Mouse (Mus musculus): ENCODE data around the gene Syt8. TPM values are rescaled to one million over a fixed set of nuclear protein-coding genes. Genes with fewer than 3 reads are reported as not detected.
"Not testable (repeated sequence)": the region's sequence is repeated elsewhere in the genome, so short reads cannot be mapped to it uniquely, and the experiment has no call there.

Gene Syt8
- polyA plus RNA-seq, 1 experiment from 2014 or later = 3.9 TPM

GRCm38 (mm10) chr7:142400112-142400749 lies 34.4 kb upstream of the Syt8 start:
- no peak overlapping the region for H3K4me2 ChIP-seq (ENCODE audit: low read depth, low read length)
- no peaks in the 10 kb centered on the region for H3K9me3 ChIP-seq (ENCODE audit: control insufficient read depth, low read length)
- ATAC-seq (ENCODE audit: low read depth) (peak; percentile 3; the same call in 1 of the 2 replicates), DNase-seq (ENCODE audit: low spot score) (no peak)
- H3K9ac ChIP-seq (ENCODE audit: low read depth, low read length) = no peak overlapping the region
- 64% methylated on average over 7 of the region's 7 CpGs for WGBS
- no peaks in the 10 kb centered on the region for H3K36me3 ChIP-seq (ENCODE audit: control insufficient read depth, insufficient read depth, low read length)
- no peak overlapping the region for H3K27ac ChIP-seq (replicated peaks; ENCODE audit: low read depth, low read length)
- H3K4me3 ChIP-seq (ENCODE audit: low read depth, low read length) = no peak overlapping the region
- no peaks in the 10 kb centered on the region for H3K4me1 ChIP-seq (ENCODE audit: control insufficient read depth, insufficient read depth, low read length)
- no peaks in the 10 kb centered on the region for H3K27me3 ChIP-seq (replicated peaks; ENCODE audit: control insufficient read depth, insufficient read depth, low read length)

DNA sequence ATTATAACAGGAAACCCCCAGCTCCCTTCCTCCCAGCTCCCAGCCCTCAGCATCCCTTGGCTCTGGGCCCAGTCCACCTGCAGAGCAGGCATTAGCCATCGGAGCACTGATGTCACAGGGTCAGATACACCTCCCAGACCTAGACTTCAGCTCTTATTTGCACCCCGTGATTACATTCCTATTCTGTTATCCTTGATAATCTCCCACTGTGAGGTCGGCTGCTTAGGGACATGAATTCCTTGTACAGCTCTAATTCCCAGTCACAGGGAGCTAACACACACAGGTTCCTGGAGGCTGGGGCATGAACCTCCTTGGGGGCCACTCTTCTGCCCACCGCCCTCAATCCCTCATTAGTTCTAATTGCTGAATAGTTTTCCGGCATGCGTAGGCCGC lies 33.9 kb upstream of the Syt8 start:
- 37% methylated on average over 7 of the region's 7 CpGs for WGBS
- Histone ChIP-seq H3K9ac (ENCODE audit: low read depth, low read length) (no peak overlapping the region), H3K27ac (replicated peaks; ENCODE audit: low read depth, low read length) (no peak overlapping the region), H3K4me1 (ENCODE audit: control insufficient read depth, insufficient read depth, low read length) (no peaks in the 10 kb centered on the region), H3K9me3 (ENCODE audit: control insufficient read depth, low read length) (no peaks in the 10 kb centered on the region), H3K4me2 (ENCODE audit: low read depth, low read length) (no peak overlapping the region), H3K36me3 (ENCODE audit: control insufficient read depth, insufficient read depth, low read length) (no peaks in the 10 kb centered on the region), H3K27me3 (replicated peaks; ENCODE audit: control insufficient read depth, insufficient read depth, low read length) (no peaks in the 10 kb centered on the region), H3K4me3 (ENCODE audit: low read depth, low read length) (no peak overlapping the region)
- DNase-seq (ENCODE audit: low spot score) (peak; percentile 59), ATAC-seq (ENCODE audit: low read depth) (peak; percentile 81)

DNA sequence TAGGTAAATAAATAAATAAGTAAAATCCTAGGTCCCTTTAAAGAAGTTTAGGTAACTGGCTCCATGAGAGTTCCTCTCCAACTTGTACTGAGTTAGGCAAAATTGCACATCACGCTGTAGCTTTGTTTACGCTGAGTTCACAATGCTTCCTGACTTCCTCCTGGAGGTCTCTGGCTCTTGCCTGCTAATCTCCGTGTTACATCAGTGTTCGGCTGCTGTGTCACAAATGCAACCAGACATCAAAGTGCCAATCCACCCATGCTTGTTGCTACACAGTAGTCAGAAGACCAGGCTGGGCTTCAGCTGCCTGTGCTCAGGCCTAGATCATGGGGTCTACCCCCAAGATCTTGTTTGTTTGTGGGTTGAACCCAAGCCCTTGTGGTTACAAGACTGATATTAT lies 31.1 kb upstream of the Syt8 start:
- Histone ChIP-seq H3K4me1 (ENCODE audit: control insufficient read depth, insufficient read depth, low read length) (no peaks in the 10 kb centered on the region), H3K4me3 (ENCODE audit: low read depth, low read length) (no peak overlapping the region), H3K36me3 (ENCODE audit: control insufficient read depth, insufficient read depth, low read length) (no peaks in the 10 kb centered on the region), H3K9me3 (ENCODE audit: control insufficient read depth, low read length) (no peaks in the 10 kb centered on the region), H3K27me3 (replicated peaks; ENCODE audit: control insufficient read depth, insufficient read depth, low read length) (no peaks in the 10 kb centered on the region), H3K27ac (replicated peaks; ENCODE audit: low read depth, low read length) (no peak overlapping the region), H3K9ac (ENCODE audit: low read depth, low read length) (no peak overlapping the region), H3K4me2 (ENCODE audit: low read depth, low read length) (no peak overlapping the region)
- no peak for DNase-seq (ENCODE audit: low spot score)
- ATAC-seq (ENCODE audit: low read depth) = no peak
- WGBS = 78% methylated on average over 4 of the region's 4 CpGs

GRCm38 (mm10) chr7:142405134-142405533 lies 29.5 kb upstream of the Syt8 start:
- not testable (repeated sequence) for DNase-seq (ENCODE audit: low spot score); H3K4me3 ChIP-seq (ENCODE audit: low read depth, low read length); H3K27me3 ChIP-seq (replicated peaks; ENCODE audit: control insufficient read depth, insufficient read depth, low read length); H3K9me3 ChIP-seq (ENCODE audit: control insufficient read depth, low read length); ATAC-seq (ENCODE audit: low read depth); H3K9ac ChIP-seq (ENCODE audit: low read depth, low read length); H3K4me2 ChIP-seq (ENCODE audit: low read depth, low read length); H3K4me1 ChIP-seq (ENCODE audit: control insufficient read depth, insufficient read depth, low read length); H3K27ac ChIP-seq (replicated peaks; ENCODE audit: low read depth, low read length); H3K36me3 ChIP-seq (ENCODE audit: control insufficient read depth, insufficient read depth, low read length)
- 87% methylated on average over 5 of the region's 5 CpGs for WGBS

- WGBS = 62% methylated on average over 4 of the region's 4 CpGs
- Histone ChIP-seq H3K4me3 (ENCODE audit: low read depth, low read length) (no peak overlapping the region), H3K4me1 (ENCODE audit: control insufficient read depth, insufficient read depth, low read length) (no peaks in the 10 kb centered on the region), H3K9ac (ENCODE audit: low read depth, low read length) (no peak overlapping the region), H3K27me3 (replicated peaks; ENCODE audit: control insufficient read depth, insufficient read depth, low read length) (no peaks in the 10 kb centered on the region), H3K27ac (replicated peaks; ENCODE audit: low read depth, low read length) (no peak overlapping the region), H3K9me3 (ENCODE audit: control insufficient read depth, low read length) (no peaks in the 10 kb centered on the region), H3K36me3 (ENCODE audit: control insufficient read depth, insufficient read depth, low read length) (no peaks in the 10 kb centered on the region), H3K4me2 (ENCODE audit: low read depth, low read length) (no peak overlapping the region)
- DNase-seq (ENCODE audit: low spot score) (no peak), ATAC-seq (ENCODE audit: low read depth) (no peak)
Measured at GRCm38 (mm10) chr7:142407935-142408334, 26.7 kb upstream of the Syt8 start.

DNA sequence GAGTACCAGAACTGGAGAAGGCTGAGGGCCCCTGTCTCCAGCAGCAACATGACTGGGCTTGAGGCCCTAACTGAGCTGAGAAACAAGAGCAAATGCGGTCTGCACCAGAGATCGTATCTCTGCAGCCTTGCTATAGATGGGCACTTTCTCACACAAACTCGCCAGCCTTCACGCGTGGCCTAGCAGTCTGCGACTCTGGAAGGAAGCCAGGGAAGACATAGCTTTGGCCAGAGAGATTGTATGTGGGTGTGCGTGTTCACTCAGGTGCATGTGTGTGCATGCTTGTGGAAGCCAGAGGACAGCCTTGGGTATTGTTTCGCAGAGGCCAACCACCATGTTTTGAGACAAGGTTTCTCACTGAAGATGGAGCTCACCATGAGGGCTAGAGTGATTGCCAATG lies 26.0 kb upstream of the Syt8 start:
- WGBS = 90% methylated on average over 8 of the region's 8 CpGs

GRCm38 (mm10) chr7:142409603-142410002 lies 25.0 kb upstream of the Syt8 start:
- DNase-seq (ENCODE audit: low spot score) = no peak
- no peaks in the 10 kb centered on the region for H3K27me3 ChIP-seq (replicated peaks; ENCODE audit: control insufficient read depth, insufficient read depth, low read length)
- WGBS = 79% methylated on average over 3 of the region's 3 CpGs
- H3K27ac ChIP-seq (replicated peaks; ENCODE audit: low read depth, low read length) = no peak overlapping the region
- no peaks in the 10 kb centered on the region for H3K36me3 ChIP-seq (ENCODE audit: control insufficient read depth, insufficient read depth, low read length)
- H3K4me3 ChIP-seq (ENCODE audit: low read depth, low read length) = no peak overlapping the region
- no peaks in the 10 kb centered on the region for H3K4me1 ChIP-seq (ENCODE audit: control insufficient read depth, insufficient read depth, low read length)
- no peak for ATAC-seq (ENCODE audit: low read depth)
- H3K4me2 ChIP-seq (ENCODE audit: low read depth, low read length) = no peak overlapping the region
- no peak overlapping the region for H3K9ac ChIP-seq (ENCODE audit: low read depth, low read length)
- H3K9me3 ChIP-seq (ENCODE audit: control insufficient read depth, low read length) = no peaks in the 10 kb centered on the region

More for the DNA sequence above, 26.0 kb upstream of the Syt8 start:
- Histone ChIP-seq H3K9ac (ENCODE audit: low read depth, low read length) (no peak overlapping the region), H3K36me3 (ENCODE audit: control insufficient read depth, insufficient read depth, low read length) (no peaks in the 10 kb centered on the region), H3K4me3 (ENCODE audit: low read depth, low read length) (no peak overlapping the region), H3K4me2 (ENCODE audit: low read depth, low read length) (no peak overlapping the region), H3K27ac (replicated peaks; ENCODE audit: low read depth, low read length) (no peak overlapping the region), H3K9me3 (ENCODE audit: control insufficient read depth, low read length) (no peaks in the 10 kb centered on the region), H3K27me3 (replicated peaks; ENCODE audit: control insufficient read depth, insufficient read depth, low read length) (no peaks in the 10 kb centered on the region), H3K4me1 (ENCODE audit: control insufficient read depth, insufficient read depth, low read length) (no peaks in the 10 kb centered on the region)
- DNase-seq (ENCODE audit: low spot score) = no peak
- ATAC-seq (ENCODE audit: low read depth) = no peak

DNA sequence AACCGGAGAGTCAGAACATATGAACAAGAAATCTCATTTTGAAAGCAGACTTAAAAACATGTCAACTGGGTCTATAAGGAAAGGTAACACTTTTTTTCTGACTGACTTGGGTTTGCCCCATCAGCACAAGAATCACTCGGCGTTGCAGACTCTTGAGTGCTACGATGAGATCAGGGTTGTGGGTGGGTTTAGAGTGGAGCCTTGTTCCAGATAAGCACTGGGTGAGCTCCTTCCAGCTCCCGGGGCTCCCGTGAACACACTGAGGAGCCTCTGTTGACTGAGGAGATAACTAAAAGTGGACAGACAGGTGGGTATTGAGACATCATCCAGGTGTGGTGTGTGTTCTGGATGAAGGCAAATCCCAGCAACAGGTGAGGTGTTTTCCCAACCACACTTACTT lies 21.4 kb upstream of the Syt8 start:
- Histone ChIP-seq H3K36me3 (ENCODE audit: control insufficient read depth, insufficient read depth, low read length) (no peaks in the 10 kb centered on the region), H3K27me3 (replicated peaks; ENCODE audit: control insufficient read depth, insufficient read depth, low read length) (no peaks in the 10 kb centered on the region), H3K4me1 (ENCODE audit: control insufficient read depth, insufficient read depth, low read length) (no peaks in the 10 kb centered on the region), H3K4me3 (ENCODE audit: low read depth, low read length) (no peak overlapping the region), H3K9me3 (ENCODE audit: control insufficient read depth, low read length) (no peaks in the 10 kb centered on the region), H3K9ac (ENCODE audit: low read depth, low read length) (no peak overlapping the region), H3K27ac (replicated peaks; ENCODE audit: low read depth, low read length) (no peak overlapping the region), H3K4me2 (ENCODE audit: low read depth, low read length) (no peak overlapping the region)
- 94% methylated on average over 6 of the region's 6 CpGs for WGBS
- DNase-seq (ENCODE audit: low spot score) (no peak), ATAC-seq (ENCODE audit: low read depth) (no peak)

DNA sequence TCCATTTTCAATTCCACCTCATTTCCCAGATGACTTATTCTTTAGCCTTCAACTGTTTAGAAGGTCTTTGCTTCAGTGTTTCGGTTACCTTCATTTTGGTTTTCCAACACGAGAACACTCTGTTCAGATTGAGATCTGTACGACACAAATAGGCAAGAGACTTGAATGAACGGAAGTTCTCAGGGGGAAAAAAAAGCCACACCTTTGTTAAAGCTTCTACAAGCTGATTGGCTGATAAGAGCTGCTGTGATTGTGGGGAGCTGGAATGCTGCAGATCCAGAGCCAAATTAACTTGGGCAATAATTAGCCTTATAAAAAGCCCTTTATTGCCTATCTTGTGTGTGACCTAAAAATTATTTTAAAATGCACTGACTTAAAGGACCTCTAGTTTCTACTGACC lies 19.3 kb upstream of the Syt8 start:
- H3K4me2 ChIP-seq (ENCODE audit: low read depth, low read length) = no peak overlapping the region
- no peak overlapping the region for H3K9ac ChIP-seq (ENCODE audit: low read depth, low read length)
- H3K36me3 ChIP-seq (ENCODE audit: control insufficient read depth, insufficient read depth, low read length) = no peaks in the 10 kb centered on the region
- no peak overlapping the region for H3K27ac ChIP-seq (replicated peaks; ENCODE audit: low read depth, low read length)
- H3K4me1 ChIP-seq (ENCODE audit: control insufficient read depth, insufficient read depth, low read length) = no peaks in the 10 kb centered on the region
- no peaks in the 10 kb centered on the region for H3K27me3 ChIP-seq (replicated peaks; ENCODE audit: control insufficient read depth, insufficient read depth, low read length)
- no peaks in the 10 kb centered on the region for H3K9me3 ChIP-seq (ENCODE audit: control insufficient read depth, low read length)
- ATAC-seq (ENCODE audit: low read depth) = no peak
- no peak overlapping the region for H3K4me3 ChIP-seq (ENCODE audit: low read depth, low read length)
- WGBS = 49% methylated on average over 4 of the region's 4 CpGs
- DNase-seq (ENCODE audit: low spot score) = peak; percentile 41

All from embryonic facial prominence, embryonic 14.5 days (tissue).